Comparison of ENCODE assay signal across 8 mouse cellular contexts in the genomic region with DNA sequence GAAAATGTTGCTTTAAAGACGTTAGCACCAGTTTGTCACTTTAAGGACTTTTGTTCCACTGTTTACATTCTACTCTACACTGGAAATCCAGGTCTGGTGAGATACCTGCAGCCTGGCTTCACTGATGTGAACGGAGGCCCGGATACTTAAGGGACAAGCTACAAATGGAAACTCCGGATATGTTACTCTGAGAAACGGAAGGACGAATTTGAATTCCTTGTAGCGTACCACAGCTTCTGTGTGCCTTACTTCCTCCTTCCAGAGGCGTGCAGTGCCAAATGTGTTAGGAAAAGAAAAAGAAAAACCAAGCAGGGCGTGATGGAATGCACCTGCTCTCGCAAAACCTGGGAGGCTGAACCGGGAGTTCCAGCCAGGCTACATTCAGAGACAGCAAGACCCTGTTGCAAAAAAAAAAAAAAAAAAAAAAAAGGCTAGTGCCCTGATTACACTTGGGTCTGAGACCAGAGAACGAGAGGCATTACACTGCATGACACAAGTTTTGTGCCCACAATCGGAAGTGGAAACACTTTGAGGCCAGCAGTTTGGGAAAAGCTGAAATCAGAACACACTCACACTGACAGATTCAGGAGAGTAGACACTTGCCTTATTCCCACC. TPM values are rescaled to one million over a fixed set of nuclear protein-coding genes. Genes with fewer than 3 reads are reported as not detected.
A peak's percentile ranks its signal among the peaks of the same experiment; 100 is the strongest.
DNase-seq lines count a peak whose midpoint lies in the region; ATAC-seq and TF ChIP-seq lines count a peak whose summit lies in the region.

No protein-coding gene starts in this region.

- DNase-seq in left cerebral cortex, adult 2 months (ENCODE audit: extremely low spot score in 1 of 2, low spot score in 2 of 2), result peak in 1 of 2 experiments; percentile 23
- no peak for DNase-seq in left cerebral cortex, adult 8-10 months (ENCODE audit: low spot score in 2 of 2)
- DNase-seq in R1 (ENCODE audit: low read depth, low spot score), result peak; percentile 63
- no peak for DNase-seq in forebrain, postnatal 0 days
- DNase-seq in kidney, adult 9 months, result peak; percentile 53
- peak; percentile 38 for DNase-seq in lung, postnatal 10 days
- no peak for DNase-seq in layer of hippocampus, postnatal 10 days (ENCODE audit: low spot score in 2 of 2)

- 11% methylated on average over 13 of the region's 13 CpGs for WGBS in forebrain, postnatal 0 days
- 5% methylated on average over 13 of the region's 13 CpGs for WGBS in stomach, embryonic 16.5 days

- H3K36me3 ChIP-seq in forebrain, postnatal 0 days (ENCODE audit: insufficient read depth), result no peaks in the 10 kb centered on the region
- H3K36me3 ChIP-seq in stomach, embryonic 16.5 days (ENCODE audit: control insufficient read depth, insufficient read depth, low read length), result no peaks in the 10 kb centered on the region

- ATAC-seq in forebrain, postnatal 0 days, result peak; percentile 23
- peak; percentile 69 for ATAC-seq in stomach, embryonic 16.5 days (ENCODE audit: insufficient read depth, low FRiP score)

- H3K9me3 ChIP-seq in forebrain, postnatal 0 days (ENCODE audit: low read length), result no peaks in the 10 kb centered on the region
- H3K9me3 ChIP-seq in stomach, embryonic 16.5 days (replicated peaks; ENCODE audit: control insufficient read depth, low read length), result no peaks in the 10 kb centered on the region

- peak overlapping the region; percentile 78 for H3K4me3 ChIP-seq in left cerebral cortex, adult 2 months
- peak overlapping the region; percentile 64 for H3K4me3 ChIP-seq in forebrain, postnatal 0 days (ENCODE audit: low read depth, low read length)
- H3K4me3 ChIP-seq in stomach, embryonic 16.5 days (replicated peaks; ENCODE audit: low read length), result peak overlapping the region; percentile 71

- H3K4me1 ChIP-seq in forebrain, postnatal 0 days (ENCODE audit: insufficient read depth), result no peaks in the 10 kb centered on the region
- no peaks in the 10 kb centered on the region for H3K4me1 ChIP-seq in stomach, embryonic 16.5 days (ENCODE audit: control insufficient read depth, insufficient read depth, low read length)

- peak overlapping the region; percentile 84 for H3K4me2 ChIP-seq in forebrain, postnatal 0 days (ENCODE audit: low read depth)
- H3K4me2 ChIP-seq in stomach, embryonic 16.5 days (ENCODE audit: low read depth, low read length), result peak overlapping the region; percentile 91

- intact Hi-C loops in left cerebral cortex, adult 2 months (cut with DNase I), result no loop called here

- no peak for TF ChIP-seq CTCF in left cerebral cortex, adult 2 months (IDR thresholded peaks at IDR 0.05)
- TF ChIP-seq CTCF in forebrain, postnatal 0 days (IDR thresholded peaks at IDR 0.05; ENCODE audit: low read depth), result no peak

- H3K27ac ChIP-seq in left cerebral cortex, adult 2 months, result peak overlapping the region; percentile 75
- no peak overlapping the region for H3K27ac ChIP-seq in forebrain, postnatal 0 days (ENCODE audit: low read depth, low read length)
- peak overlapping the region; percentile 90 for H3K27ac ChIP-seq in stomach, embryonic 16.5 days (ENCODE audit: low read length)

- peak overlapping the region; percentile 64; the same call in 1 of the 2 replicates for H3K9ac ChIP-seq in forebrain, postnatal 0 days
- peak overlapping the region; percentile 73 for H3K9ac ChIP-seq in stomach, embryonic 16.5 days (ENCODE audit: low read length)

- H3K27me3 ChIP-seq in forebrain, postnatal 0 days (ENCODE audit: insufficient read depth, low read length), result no peaks in the 10 kb centered on the region
- no peaks in the 10 kb centered on the region for H3K27me3 ChIP-seq in stomach, embryonic 16.5 days (ENCODE audit: control insufficient read depth, insufficient read depth, low read length)

RNA-seq across cellular contexts. Expression of gene Cryl1, which starts 0.6 kb away (rescaled TPM):
- total RNA-seq in left cerebral cortex, adult 2 months (2021), result 10 to 100 TPM; 16.1 to 19.7 TPM
- total RNA-seq in left cerebral cortex, adult 8-10 months (2022), result 10 to 100 TPM; 16.0 to 22.1 (median 20.4) TPM
- total RNA-seq in forebrain, postnatal 0 days (2014; rRNA removed), result 11.5 and 15.2 TPM in 2 replicates
- polyA plus RNA-seq in forebrain, postnatal 0 days (2015; fragmentation: Nextera tagmentation; extraction: Ambion mirVana), result 17.0 and 19.2 TPM in 2 replicates
- polyA plus RNA-seq in stomach, embryonic 16.5 days (2015; fragmentation: Nextera tagmentation; extraction: Ambion mirVana), result 41.0 and 42.3 TPM in 2 replicates
- total RNA-seq in layer of hippocampus, postnatal 10 days (2021), result 10 to 100 TPM; 24.6 to 26.1 TPM

RNA-seq across cellular contexts. Expression of gene Ift88, which starts 24.9 kb away (rescaled TPM):
- total RNA-seq in left cerebral cortex, adult 2 months (2021), result 10 to 100 TPM; 15.5 to 20.0 TPM
- total RNA-seq in left cerebral cortex, adult 8-10 months (2022), result 10 to 100 TPM; 15.3 to 20.8 (median 17.9) TPM
- 14.8 and 20.8 TPM in 2 replicates for total RNA-seq in forebrain, postnatal 0 days (2014; rRNA removed)
- 10.6 and 15.0 TPM in 2 replicates for polyA plus RNA-seq in forebrain, postnatal 0 days (2015; fragmentation: Nextera tagmentation; extraction: Ambion mirVana)
- polyA plus RNA-seq in stomach, embryonic 16.5 days (2015; fragmentation: Nextera tagmentation; extraction: Ambion mirVana), result 8.2 and 12.2 TPM in 2 replicates
- 10 to 100 TPM; 13.4 to 16.5 TPM for total RNA-seq in layer of hippocampus, postnatal 10 days (2021)

Comparison
In these comparisons a context has a peak if more than half of its experiments do, and no peak if none do; other contexts are left out.
1. DNase-seq: peak in R1 (single experiment), kidney, adult 9 months (single experiment) and lung, postnatal 10 days (single experiment); none in left cerebral cortex, adult 8-10 months (0 of 2), forebrain, postnatal 0 days (single experiment) and layer of hippocampus, postnatal 10 days (0 of 2).
2. Peak in every context shown above with its lines, with median percentiles within 50 percentile points of each other: H3K4me3 ChIP-seq.